Mouse (Mus musculus) G1E (cell line): Measurements from ENCODE around the gene Zfp87. TPM values are rescaled to one million over a fixed set of nuclear protein-coding genes. Genes with fewer than 3 reads are reported as not detected.

ENCODE experiments used
- ATAC-seq: 2 replicates; pipeline ENCODE4 v1.8.0; 2016; ENCODE audit warnings: mild to moderate bottlenecking; ENCODE audit not compliant: insufficient number of reproducible peaks, poor library complexity, low FRiP score, severe bottlenecking; ENCODE audit errors: extremely low read depth
- DNase-seq: peaks from one replicate; pipeline ENCODE4 v3.0.0; 2012; ENCODE audit warnings: low spot score
- H3K27me3 ChIP-seq: 2 replicates; pipeline ENCODE4 v1.6.1; 2012; ENCODE audit warnings: mild to moderate bottlenecking, low read length, inconsistent platforms; ENCODE audit not compliant: insufficient read depth
- H3K36me3 ChIP-seq: replicated peaks from 2 replicates; pipeline ENCODE3; 2012; ENCODE audit warnings: mild to moderate bottlenecking, inconsistent platforms
- H3K4me1 ChIP-seq: 2 replicates; pipeline ENCODE4 v1.6.1; 2012; ENCODE audit warnings: low read depth, low read length, inconsistent platforms, mixed read lengths; ENCODE audit not compliant: insufficient read depth
- H3K4me3 ChIP-seq: 2 replicates; pipeline ENCODE4 v1.5.1; 2012; ENCODE audit warnings: low read depth, mild to moderate bottlenecking, inconsistent platforms, low read length, moderate library complexity, mixed read lengths
- H3K9me3 ChIP-seq: replicated peaks from 2 replicates; pipeline ENCODE4 v1.6.1; 2012; ENCODE audit warnings: inconsistent platforms
- CTCF ChIP-seq: IDR thresholded peaks from 2 replicates; pipeline ENCODE4 v1.5.1; 2012; ENCODE audit warnings: low read depth, low read length, inconsistent platforms, mixed read lengths
- GATA1 ChIP-seq: IDR thresholded peaks from 2 replicates; pipeline ENCODE4 v1.6.1; 2012; ENCODE audit warnings: borderline replicate concordance, low read length, inconsistent platforms, mixed read lengths
- GATA2 ChIP-seq: IDR thresholded peaks from 2 replicates; pipeline ENCODE4 v1.6.1; 2012; ENCODE audit warnings: low read depth, low read length, inconsistent platforms, borderline replicate concordance
- POLR2AphosphoS5 ChIP-seq: IDR thresholded peaks from 2 replicates; pipeline ENCODE4 v1.6.1; 2012; ENCODE audit warnings: low read depth, low read length, inconsistent platforms; ENCODE audit not compliant: insufficient replicate concordance
- TAL1 ChIP-seq: conservative IDR thresholded peaks from 2 replicates; pipeline ENCODE4 v1.6.1; 2012; ENCODE audit warnings: low read depth, low read length, inconsistent platforms, mixed read lengths
- polyA plus RNA-seq: library from polyadenylated mRNA; stranded (reverse); fragments of >175 nt; gene quantifications from 2 replicates; pipeline ENCODE4 v1.2.3, GENCODE M21; 2012
- total RNA-seq, 2 experiments: library from RNA; stranded (forward) in 1 of 2; stranded (reverse) in 1 of 2; fragments of 200-1000 nt in 1 of 2; fragments of >200 nt in 1 of 2; fragmentation: Nextera tagmentation in 1 of 2; gene quantifications; 2 replicates each; pipeline ENCODE4 v1.2.3; 2014 to 2017

Zfp87 gene
- total and polyA plus RNA-seq, 3 experiments = 1.3 to 35.0 (median 31.5) TPM

GRCm38 (mm10) chr13:67481528-67481927, 44.4 kb downstream of the Zfp87 start:
- TF ChIP-seq GATA2 = no peak
- no peak for TF ChIP-seq POLR2AphosphoS5
- no peak for TF ChIP-seq CTCF
- TF ChIP-seq GATA1 = no peak
- DNase-seq = no peak
- ATAC-seq = no peak

DNA sequence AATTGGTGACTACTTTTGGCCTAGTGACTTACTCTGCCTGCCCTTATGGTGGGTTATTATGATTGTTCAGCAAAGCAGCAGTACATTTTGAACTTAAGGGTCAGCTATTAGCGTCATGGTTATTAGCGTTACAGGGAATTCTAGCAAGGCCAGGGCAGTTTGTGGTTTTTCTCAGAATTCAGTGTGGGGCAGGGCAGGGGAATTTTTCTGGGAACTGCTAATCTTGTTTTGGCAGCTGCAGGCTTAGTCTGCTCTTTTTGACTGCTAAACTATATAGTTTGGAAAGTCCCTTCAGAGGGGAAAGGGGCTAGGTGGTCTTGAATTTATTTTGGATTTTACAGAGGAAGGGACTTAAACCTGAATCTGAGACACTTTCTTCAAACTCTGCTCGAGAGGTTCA, 56.7 kb downstream of the Zfp87 start:
- peaks cover 20% of the 10 kb centered on the region for H3K36me3 ChIP-seq
- TF ChIP-seq TAL1 (peak; percentile 79), POLR2AphosphoS5 (no peak), GATA1 (no peak)
- peaks cover 14% of the 10 kb centered on the region for H3K4me1 ChIP-seq
- H3K9me3 ChIP-seq = peaks cover 7% of the 10 kb centered on the region
- no peak overlapping the region for H3K4me3 ChIP-seq
- DNase-seq = no peak
- ATAC-seq = 0 out of 2 replicates have a peak, but pooled peaks have one; percentile 35
- H3K27me3 ChIP-seq = no peaks in the 10 kb centered on the region

More at GRCm38 (mm10) chr13:67481528-67481927, 44.4 kb downstream of the Zfp87 start:
- no peaks in the 10 kb centered on the region for H3K9me3 ChIP-seq
- no peaks in the 10 kb centered on the region for H3K27me3 ChIP-seq
- peaks cover 31% of the 10 kb centered on the region for H3K4me1 ChIP-seq
- peaks cover 24% of the 10 kb centered on the region for H3K36me3 ChIP-seq
- no peak overlapping the region for H3K4me3 ChIP-seq

Other genes starting within 250 kb of the Zfp87 start
- 11.0 and 12.5 TPM in 2 replicates for gene Zfp458, start 247.7 kb downstream of the Zfp87 start, total RNA-seq (2014; fragmentation: Nextera tagmentation)
- gene Zfp458, start 247.7 kb downstream of the Zfp87 start, total RNA-seq (2017) = 3.7 and 6.9 TPM in 2 replicates
- 0.30 and 0.35 TPM in 2 replicates for gene Zfp458, start 247.7 kb downstream of the Zfp87 start, polyA plus RNA-seq
- 4.4 and 9.2 TPM in 2 replicates for gene Zfp457, start 219.7 kb downstream of the Zfp87 start, total RNA-seq (2014; fragmentation: Nextera tagmentation)
- gene Zfp457, start 219.7 kb downstream of the Zfp87 start, total RNA-seq (2017) = 5.0 and 5.6 TPM in 2 replicates
- gene Zfp457, start 219.7 kb downstream of the Zfp87 start, polyA plus RNA-seq = 0.09 TPM in 1 of 2 replicates, not detected in the other
- gene Zfp595, start 193.6 kb downstream of the Zfp87 start, total RNA-seq (2014; fragmentation: Nextera tagmentation) = 16.1 and 17.1 TPM in 2 replicates
- 7.6 and 9.2 TPM in 2 replicates for gene Zfp595, start 193.6 kb downstream of the Zfp87 start, total RNA-seq (2017)
- 0.09 and 0.23 TPM in 2 replicates for gene Zfp595, start 193.6 kb downstream of the Zfp87 start, polyA plus RNA-seq
- 5.2 and 8.1 TPM in 2 replicates for gene Gm28044, start 165.6 kb downstream of the Zfp87 start, total RNA-seq (2014; fragmentation: Nextera tagmentation)
- 4.9 and 7.2 TPM in 2 replicates for gene Gm28044, start 165.6 kb downstream of the Zfp87 start, total RNA-seq (2017)
- gene Gm28044, start 165.6 kb downstream of the Zfp87 start, polyA plus RNA-seq = not detected in 2 replicates
- 10.3 and 13.4 TPM in 2 replicates for gene Zfp953, start 165.6 kb downstream of the Zfp87 start, total RNA-seq (2014; fragmentation: Nextera tagmentation)
- gene Zfp953, start 165.6 kb downstream of the Zfp87 start, total RNA-seq (2017) = 5.5 and 6.0 TPM in 2 replicates
- 0.04 and 0.13 TPM in 2 replicates for gene Zfp953, start 165.6 kb downstream of the Zfp87 start, polyA plus RNA-seq
- 1.4 and 3.1 TPM in 2 replicates for gene Gm28041, start 150.4 kb downstream of the Zfp87 start, total RNA-seq (2014; fragmentation: Nextera tagmentation)
- 0.52 and 1.4 TPM in 2 replicates for gene Gm28041, start 150.4 kb downstream of the Zfp87 start, total RNA-seq (2017)
- gene Gm28041, start 150.4 kb downstream of the Zfp87 start, polyA plus RNA-seq = not detected in 2 replicates
- gene Zfp456, start 150.4 kb downstream of the Zfp87 start, total RNA-seq (2014; fragmentation: Nextera tagmentation) = 6.1 and 13.1 TPM in 2 replicates
- 6.2 and 6.5 TPM in 2 replicates for gene Zfp456, start 150.4 kb downstream of the Zfp87 start, total RNA-seq (2017)
- 0.12 and 0.15 TPM in 2 replicates for gene Zfp456, start 150.4 kb downstream of the Zfp87 start, polyA plus RNA-seq
- gene Zfp429, start 126.4 kb downstream of the Zfp87 start, total RNA-seq (2014; fragmentation: Nextera tagmentation) = 12.6 and 19.6 TPM in 2 replicates
- gene Zfp429, start 126.4 kb downstream of the Zfp87 start, total RNA-seq (2017) = 4.0 and 9.5 TPM in 2 replicates
- 0.65 and 1.2 TPM in 2 replicates for gene Zfp429, start 126.4 kb downstream of the Zfp87 start, polyA plus RNA-seq
- not detected in 2 replicates for gene Zfp459, start 104.8 kb downstream of the Zfp87 start, total RNA-seq (2014; fragmentation: Nextera tagmentation)
- 0.05 and 0.06 TPM in 2 replicates for gene Zfp459, start 104.8 kb downstream of the Zfp87 start, total RNA-seq (2017)
- not detected in 2 replicates for gene Zfp459, start 104.8 kb downstream of the Zfp87 start, polyA plus RNA-seq
- gene Zfp874a, start 74.6 kb downstream of the Zfp87 start, total RNA-seq (2014; fragmentation: Nextera tagmentation) = 35.1 and 39.2 TPM in 2 replicates
- 11.3 and 13.2 TPM in 2 replicates for gene Zfp874a, start 74.6 kb downstream of the Zfp87 start, total RNA-seq (2017)
- gene Zfp874a, start 74.6 kb downstream of the Zfp87 start, polyA plus RNA-seq = 0.45 and 0.70 TPM in 2 replicates
- gene Zfp874b, start 41.9 kb downstream of the Zfp87 start, total RNA-seq (2014; fragmentation: Nextera tagmentation) = 32.2 and 37.7 TPM in 2 replicates
- gene Zfp874b, start 41.9 kb downstream of the Zfp87 start, total RNA-seq (2017) = 18.6 and 22.0 TPM in 2 replicates
- gene Zfp874b, start 41.9 kb downstream of the Zfp87 start, polyA plus RNA-seq = 0.63 and 0.69 TPM in 2 replicates
- 18.7 and 26.3 TPM in 2 replicates for gene Zfp58, start 25.6 kb downstream of the Zfp87 start, total RNA-seq (2014; fragmentation: Nextera tagmentation)
- 13.6 and 14.2 TPM in 2 replicates for gene Zfp58, start 25.6 kb downstream of the Zfp87 start, total RNA-seq (2017)
- 0.40 and 0.80 TPM in 2 replicates for gene Zfp58, start 25.6 kb downstream of the Zfp87 start, polyA plus RNA-seq
- 3.2 and 4.3 TPM in 2 replicates for gene Gm26965, start within 50 bp of the Zfp87 start, total RNA-seq (2014; fragmentation: Nextera tagmentation)
- gene Gm26965, start within 50 bp of the Zfp87 start, total RNA-seq (2017) = 0.55 TPM in 1 of 2 replicates, not detected in the other
- not detected in 2 replicates for gene Gm26965, start within 50 bp of the Zfp87 start, polyA plus RNA-seq
- 16.6 and 18.4 TPM in 2 replicates for gene Zfp748, start 27.7 kb upstream of the Zfp87 start, total RNA-seq (2014; fragmentation: Nextera tagmentation)
- gene Zfp748, start 27.7 kb upstream of the Zfp87 start, total RNA-seq (2017) = 14.6 and 15.8 TPM in 2 replicates
- 0.25 and 0.28 TPM in 2 replicates for gene Zfp748, start 27.7 kb upstream of the Zfp87 start, polyA plus RNA-seq
- gene Zfp729b, start 83.5 kb upstream of the Zfp87 start, total RNA-seq (2014; fragmentation: Nextera tagmentation) = 21.3 and 21.7 TPM in 2 replicates
- gene Zfp729b, start 83.5 kb upstream of the Zfp87 start, total RNA-seq (2017) = 25.6 and 26.0 TPM in 2 replicates
- 0.40 and 0.65 TPM in 2 replicates for gene Zfp729b, start 83.5 kb upstream of the Zfp87 start, polyA plus RNA-seq
- gene Gm49345, start 111.6 kb upstream of the Zfp87 start, total RNA-seq (2014; fragmentation: Nextera tagmentation) = 2.6 and 7.3 TPM in 2 replicates
- gene Gm49345, start 111.6 kb upstream of the Zfp87 start, total RNA-seq (2017) = 3.5 and 5.9 TPM in 2 replicates
- gene Gm49345, start 111.6 kb upstream of the Zfp87 start, polyA plus RNA-seq = not detected in 2 replicates
- 20.1 and 23.6 TPM in 2 replicates for gene Zfp729a, start 111.6 kb upstream of the Zfp87 start, total RNA-seq (2014; fragmentation: Nextera tagmentation)
- gene Zfp729a, start 111.6 kb upstream of the Zfp87 start, total RNA-seq (2017) = 9.3 and 11.1 TPM in 2 replicates
- gene Zfp729a, start 111.6 kb upstream of the Zfp87 start, polyA plus RNA-seq = 0.17 and 0.28 TPM in 2 replicates
- 20.3 and 35.4 TPM in 2 replicates for gene Zfp738, start 160.9 kb upstream of the Zfp87 start, total RNA-seq (2014; fragmentation: Nextera tagmentation)
- 16.3 and 17.8 TPM in 2 replicates for gene Zfp738, start 160.9 kb upstream of the Zfp87 start, total RNA-seq (2017)
- 0.26 and 0.47 TPM in 2 replicates for gene Zfp738, start 160.9 kb upstream of the Zfp87 start, polyA plus RNA-seq
- 16.5 and 17.2 TPM in 2 replicates for gene Zfp65, start 203.0 kb upstream of the Zfp87 start, total RNA-seq (2014; fragmentation: Nextera tagmentation)
- gene Zfp65, start 203.0 kb upstream of the Zfp87 start, total RNA-seq (2017) = 14.6 and 22.7 TPM in 2 replicates
- gene Zfp65, start 203.0 kb upstream of the Zfp87 start, polyA plus RNA-seq = 0.36 and 0.78 TPM in 2 replicates
- gene Zfp85, start 229.1 kb upstream of the Zfp87 start, total RNA-seq (2014; fragmentation: Nextera tagmentation) = 9.5 and 9.9 TPM in 2 replicates
- 9.2 and 9.5 TPM in 2 replicates for gene Zfp85, start 229.1 kb upstream of the Zfp87 start, total RNA-seq (2017)
- 0.17 and 0.20 TPM in 2 replicates for gene Zfp85, start 229.1 kb upstream of the Zfp87 start, polyA plus RNA-seq